In genomic region chr14:58468451-58468850, GRCm38 (mm10) we compare ENCODE assay signal across 16 mouse cellular contexts.
"Had no signal": no experiment of that assay in that cellular context is flagged by ENCODE, and none has a peak within 500 bp of the region (broad histone marks: within the 10 kb centered on the region; RNA-seq: fewer than 3 reads in every experiment).

No protein-coding gene starts in this region.

- H3K9ac ChIP-seq: kidney, embryonic 15.5 days; limb, embryonic 13.5 days; liver, embryonic 14.5 days; midbrain, embryonic 15.5 days; neural tube, embryonic 12.5 days had no signal

- H3K4me1 ChIP-seq: midbrain, embryonic 15.5 days had no signal

- H3K36me3 ChIP-seq: kidney, embryonic 15.5 days; limb, embryonic 13.5 days; midbrain, embryonic 15.5 days; neural tube, embryonic 12.5 days had no signal

- H3K27ac ChIP-seq: kidney, embryonic 15.5 days; left cerebral cortex, adult 2 months; limb, embryonic 13.5 days; liver, embryonic 14.5 days; midbrain, embryonic 15.5 days; neural tube, embryonic 12.5 days; stomach, postnatal 0 days had no signal

- H3K27me3 ChIP-seq: kidney, embryonic 15.5 days; limb, embryonic 13.5 days; midbrain, embryonic 15.5 days; neural tube, embryonic 12.5 days had no signal

- H3K4me3 ChIP-seq: kidney, embryonic 15.5 days; left cerebral cortex, adult 2 months; limb, embryonic 13.5 days; midbrain, embryonic 15.5 days; neural tube, embryonic 12.5 days had no signal

- DNase-seq: kidney, adult 2 months; kidney, postnatal 14 days; lung, adult 18-20 months; right cerebral cortex, adult 18-20 months; right cerebral cortex, postnatal 25 days; thymus, adult 18-20 months; thymus, postnatal 25 days had no signal

- H3K4me2 ChIP-seq: kidney, embryonic 15.5 days; midbrain, embryonic 11.5 days; midbrain, embryonic 15.5 days; neural tube, embryonic 12.5 days had no signal

- ATAC-seq: intestine, embryonic 16.5 days; midbrain, embryonic 15.5 days had no signal

- H3K9me3 ChIP-seq: kidney, embryonic 15.5 days; midbrain, embryonic 15.5 days; neural tube, embryonic 12.5 days had no signal
